Mouse (Mus musculus) limb, embryonic 12.5 days (tissue): ENCODE measurements at regions not wholly inside any gene's neighbourhood (a gene's known extent, or its start where the extent isn't known, plus 50 kb on each side); places are given as distances from the start of the nearest gene placed in this dataset.
A peak's percentile ranks its signal among the peaks of the same experiment; 100 is the strongest.
"Not testable (repeated sequence)": the region's sequence is repeated elsewhere in the genome, so short reads cannot be mapped to it uniquely, and the experiment has no call there.

ENCODE experiments used
- ATAC-seq: fragments of 200-750 bp; cut with Nextera tagmentation; 2 replicates; pipeline ENCODE4 v1.8.0; 2017; ENCODE audit warnings: low read depth, moderate TSS enrichment; ENCODE audit not compliant: insufficient number of reproducible peaks, insufficient read depth, low FRiP score, low TSS enrichment
- H3K27ac ChIP-seq: fragments of 300-500 bp; sonication (generic); 2 replicates; pipeline ENCODE4 v1.5.1; 2016; ENCODE audit warnings: mild to moderate bottlenecking, moderate library complexity
- H3K27me3 ChIP-seq: fragments of 300-500 bp; sonication (generic); 2 replicates; pipeline ENCODE4 v1.6.1; 2016; ENCODE audit warnings: mild to moderate bottlenecking, moderate library complexity
- H3K36me3 ChIP-seq: fragments of 300-500 bp; sonication (generic); 2 replicates; pipeline ENCODE4 v1.6.1; 2016; ENCODE audit warnings: mild to moderate bottlenecking, moderate library complexity
- H3K4me1 ChIP-seq: fragments of 300-500 bp; sonication (generic); replicated peaks from 2 replicates; pipeline ENCODE4 v1.6.1; 2016
- H3K4me2 ChIP-seq: fragments of 300-500 bp; sonication (generic); 2 replicates; pipeline ENCODE4 v1.6.1; 2016; ENCODE audit warnings: mild to moderate bottlenecking, moderate library complexity
- H3K4me3 ChIP-seq: fragments of 300-500 bp; sonication (generic); replicated peaks from 2 replicates; pipeline ENCODE4 v1.5.1; 2016; ENCODE audit warnings: mild to moderate bottlenecking
- H3K9ac ChIP-seq: fragments of 300-500 bp; sonication (generic); replicated peaks from 2 replicates; pipeline ENCODE4 v1.6.1; 2016; ENCODE audit warnings: mild to moderate bottlenecking, moderate library complexity
- H3K9me3 ChIP-seq: fragments of 300-500 bp; sonication (generic); 2 replicates; pipeline ENCODE4 v1.6.1; 2016; ENCODE audit warnings: mild to moderate bottlenecking, moderate library complexity
- WGBS: fragments of 180-500 bp; shearing (Covaris S2); methylation state at CpG from one replicate; pipeline ENCODE4 v1.1.7; 2016; 5-methylcytosine and 5-hydroxymethylcytosine counted together

- Histone ChIP-seq H3K27me3 (no peaks in the 10 kb centered on the region), H3K9ac (no peak overlapping the region), H3K4me1 (no peaks in the 10 kb centered on the region; the same call in 1 of the 2 replicates), H3K36me3 (no peaks in the 10 kb centered on the region), H3K4me3 (no peak overlapping the region), H3K27ac (no peak overlapping the region), H3K9me3 (no peaks in the 10 kb centered on the region), H3K4me2 (no peak overlapping the region)
- WGBS: 72% methylated on average over 4 of the region's 4 CpGs
- no peak for ATAC-seq
Observed at GRCm38 (mm10) chr3:79002173-79002848, 284.0 kb downstream of the Rapgef2 start.

DNA sequence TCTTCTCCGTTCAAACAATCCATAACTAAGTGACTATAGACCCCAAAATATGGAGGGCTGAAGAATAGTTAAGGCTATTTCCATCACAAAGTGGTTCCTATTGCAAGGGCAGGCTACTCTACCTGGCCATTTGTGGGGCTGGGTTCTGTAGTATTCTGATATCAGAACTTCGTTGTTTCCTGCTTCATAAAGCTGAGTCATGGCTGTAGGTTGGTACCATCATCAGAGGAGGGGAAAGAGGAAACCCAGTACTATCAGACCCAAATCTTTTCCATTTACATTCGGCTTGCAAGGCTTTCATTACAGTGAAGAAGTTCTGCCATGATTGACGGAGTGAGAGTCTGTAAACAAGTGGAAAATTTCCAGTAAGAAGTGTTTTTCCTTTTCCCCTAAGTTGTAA is 284.6 kb downstream of the Rapgef2 start:
- Histone ChIP-seq H3K9me3 (no peaks in the 10 kb centered on the region), H3K4me3 (no peak overlapping the region), H3K27ac (no peak overlapping the region), H3K9ac (no peak overlapping the region), H3K4me2 (no peak overlapping the region), H3K27me3 (no peaks in the 10 kb centered on the region), H3K4me1 (no peaks in the 10 kb centered on the region; the same call in 1 of the 2 replicates), H3K36me3 (no peaks in the 10 kb centered on the region)
- ATAC-seq: no peak
- WGBS: 88% methylated on average over 4 of the region's 4 CpGs

GRCm38 (mm10) chr3:79000293-79000692 is 286.0 kb downstream of the Rapgef2 start:
- H3K27me3 ChIP-seq: no peaks in the 10 kb centered on the region
- no peak overlapping the region for H3K9ac ChIP-seq
- H3K36me3 ChIP-seq: no peaks in the 10 kb centered on the region
- H3K4me3 ChIP-seq: no peak overlapping the region
- ATAC-seq: no peak
- WGBS: 80% methylated on average over 2 of the region's 2 CpGs
- no peaks in the 10 kb centered on the region for H3K9me3 ChIP-seq
- H3K4me1 ChIP-seq: no peaks in the 10 kb centered on the region; the same call in 1 of the 2 replicates
- H3K4me2 ChIP-seq: no peak overlapping the region
- H3K27ac ChIP-seq: no peak overlapping the region

- no peaks in the 10 kb centered on the region for H3K27me3 ChIP-seq
- no peaks in the 10 kb centered on the region for H3K36me3 ChIP-seq
- peak; percentile 56; the same call in 1 of the 2 replicates for ATAC-seq
- no peaks in the 10 kb centered on the region for H3K9me3 ChIP-seq
- no peak overlapping the region for H3K9ac ChIP-seq
- H3K4me2 ChIP-seq: no peak overlapping the region
- no peaks in the 10 kb centered on the region; the same call in 1 of the 2 replicates for H3K4me1 ChIP-seq
- no peak overlapping the region for H3K4me3 ChIP-seq
- 72% methylated on average over 3 of the region's 3 CpGs for WGBS
- H3K27ac ChIP-seq: no peak overlapping the region
Observed at GRCm38 (mm10) chr3:78999803-79000202, 286.5 kb downstream of the Rapgef2 start.

DNA sequence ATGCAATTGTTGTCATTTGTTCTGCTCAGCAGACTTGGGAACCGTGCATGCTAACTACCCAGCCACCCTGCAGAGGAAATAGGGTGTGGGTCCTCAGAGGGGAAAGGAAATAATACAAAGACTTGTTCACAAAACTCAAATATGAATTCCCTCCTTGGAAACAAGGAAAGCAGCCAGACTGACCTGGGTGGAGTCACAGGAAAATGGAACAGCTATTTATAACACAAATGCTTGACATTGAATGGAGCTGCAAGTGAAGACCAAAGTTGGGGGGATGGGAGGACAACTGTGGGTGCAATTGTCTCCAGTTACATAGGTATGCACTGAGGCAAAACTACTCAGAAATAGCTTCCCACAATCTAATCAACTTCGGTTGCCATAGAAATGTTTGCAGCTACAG is 298.2 kb downstream of the Rapgef2 start:
- whole genome bisulfite sequencing: 66% methylated on average over 2 of the region's 2 CpGs
- no peak overlapping the region for H3K9ac ChIP-seq
- ATAC-seq: no peak
- no peaks in the 10 kb centered on the region for H3K27me3 ChIP-seq
- H3K9me3 ChIP-seq: no peaks in the 10 kb centered on the region
- H3K27ac ChIP-seq: no peak overlapping the region
- H3K4me2 ChIP-seq: no peak overlapping the region
- H3K4me3 ChIP-seq: no peak overlapping the region
- no peaks in the 10 kb centered on the region for H3K4me1 ChIP-seq
- no peaks in the 10 kb centered on the region for H3K36me3 ChIP-seq

- WGBS: 76% methylated on average over 7 of the region's 7 CpGs
- Histone ChIP-seq H3K9me3 (no peaks in the 10 kb centered on the region), H3K4me2 (no peak overlapping the region), H3K27me3 (no peaks in the 10 kb centered on the region), H3K27ac (no peak overlapping the region), H3K4me1 (no peaks in the 10 kb centered on the region), H3K4me3 (no peak overlapping the region), H3K9ac (no peak overlapping the region), H3K36me3 (no peaks in the 10 kb centered on the region)
- no peak for ATAC-seq
Observed at GRCm38 (mm10) chr3:78986726-78987125, 299.6 kb downstream of the Rapgef2 start.

DNA sequence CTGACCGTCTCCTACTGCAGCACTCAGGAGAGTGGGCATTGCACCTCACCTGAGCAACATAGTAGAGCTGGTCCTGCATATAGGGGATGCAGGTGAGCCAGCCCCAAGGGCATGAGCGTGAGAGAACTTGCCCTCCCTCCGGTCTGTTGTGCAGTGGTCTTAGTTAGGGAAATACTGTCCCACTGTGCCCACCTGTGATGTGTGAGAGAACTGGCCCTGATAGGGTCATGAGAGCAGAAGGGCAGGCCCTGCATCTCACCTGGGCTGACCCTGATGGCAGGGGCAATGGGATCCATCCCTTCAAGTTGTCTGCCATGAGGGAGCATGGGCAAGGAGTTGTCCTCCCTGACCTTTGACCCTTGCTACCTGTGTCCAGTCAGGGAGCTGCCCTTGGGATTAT is 305.3 kb downstream of the Rapgef2 start:
- H3K36me3 ChIP-seq: no peaks in the 10 kb centered on the region
- no peak overlapping the region for H3K27ac ChIP-seq
- H3K4me2 ChIP-seq: no peak overlapping the region
- no peak overlapping the region for H3K4me3 ChIP-seq
- no peaks in the 10 kb centered on the region for H3K9me3 ChIP-seq
- 0 out of 2 replicates have a peak, but pooled peaks have one; percentile 31 for ATAC-seq
- WGBS: 79% methylated on average over 3 of the region's 3 CpGs
- no peak overlapping the region for H3K9ac ChIP-seq
- no peaks in the 10 kb centered on the region for H3K4me1 ChIP-seq
- H3K27me3 ChIP-seq: no peaks in the 10 kb centered on the region

DNA sequence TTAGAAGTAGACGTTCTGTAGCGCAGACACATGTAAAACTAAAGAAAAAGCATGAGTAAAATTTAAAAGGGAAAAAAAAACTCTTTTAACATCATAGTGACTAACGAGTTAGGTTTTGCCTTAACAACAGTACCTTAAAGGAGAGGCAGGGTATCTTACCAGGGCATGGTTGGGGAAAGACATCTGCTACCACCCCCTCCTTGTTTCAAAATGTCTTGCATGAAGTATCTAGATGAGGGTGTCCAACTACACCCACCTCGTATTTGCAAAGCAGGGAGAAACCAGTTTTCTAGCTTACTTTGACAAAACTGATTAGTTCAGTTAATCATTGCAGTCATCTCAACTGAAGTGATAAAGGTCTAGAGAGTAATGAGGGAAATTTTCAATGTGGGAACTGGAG is 307.5 kb downstream of the Rapgef2 start:
- ATAC-seq: no peak
- Histone ChIP-seq H3K36me3 (no peaks in the 10 kb centered on the region), H3K27me3 (no peaks in the 10 kb centered on the region), H3K9me3 (no peaks in the 10 kb centered on the region), H3K4me2 (no peak overlapping the region), H3K9ac (no peak overlapping the region), H3K4me1 (no peaks in the 10 kb centered on the region), H3K4me3 (no peak overlapping the region), H3K27ac (no peak overlapping the region)
- WGBS: 78% methylated on average over 4 of the region's 4 CpGs

DNA sequence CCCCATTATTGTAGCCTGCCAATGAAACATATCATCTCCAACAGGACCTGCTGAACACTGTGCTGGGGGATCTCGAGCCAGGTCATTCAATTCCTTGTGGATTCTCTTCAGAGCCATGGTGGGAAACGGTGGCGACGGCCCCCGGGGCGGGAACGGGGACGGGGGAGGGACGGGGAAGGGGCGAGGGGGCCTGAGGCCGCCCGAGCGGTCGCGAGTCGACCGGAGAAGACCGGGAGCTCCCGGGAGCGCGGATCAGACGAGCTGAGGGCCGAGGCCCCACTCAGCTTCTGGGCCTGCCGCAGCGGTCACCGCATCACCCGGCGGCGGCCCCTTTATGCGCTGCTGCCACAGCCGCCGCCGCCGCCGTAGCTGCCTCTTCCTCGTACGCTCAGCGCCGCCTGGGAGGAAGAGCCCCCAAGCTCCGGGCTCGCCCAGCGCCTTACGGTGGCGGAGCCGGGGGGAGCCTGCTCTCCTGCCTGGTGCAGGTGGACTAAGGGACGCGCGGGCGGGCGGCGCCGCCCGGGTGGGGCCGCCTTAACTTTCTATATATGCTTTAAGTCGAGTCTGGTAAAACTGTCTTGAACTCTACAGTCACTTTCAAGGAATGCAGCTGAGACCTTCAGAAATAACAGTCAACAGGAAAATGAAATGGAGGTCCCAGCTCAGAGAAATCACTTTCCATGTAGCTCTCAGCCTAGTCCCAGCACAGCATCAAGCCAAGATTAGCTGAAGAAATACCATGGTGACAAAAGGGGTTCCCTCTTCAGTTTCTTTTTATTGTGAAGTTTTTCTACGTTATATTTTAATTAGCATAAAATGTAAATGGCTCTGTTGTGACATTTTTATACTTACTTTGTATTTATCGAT is 319.4 kb downstream of the Rapgef2 start:
- H3K27me3 ChIP-seq, H3K27ac ChIP-seq, H3K36me3 ChIP-seq, H3K4me1 ChIP-seq, H3K9me3 ChIP-seq: not testable (repeated sequence)
- peak; percentile 68 for ATAC-seq
- Histone ChIP-seq H3K9ac (peak overlapping the region; percentile 57), H3K4me3 (peak overlapping the region; percentile 45), H3K4me2 (peak overlapping the region; percentile 65)
- WGBS: 4% methylated on average over 45 of the region's 57 CpGs

- Histone ChIP-seq H3K9ac (no peak overlapping the region), H3K4me3 (no peak overlapping the region), H3K27me3 (peaks cover 6% of the 10 kb centered on the region), H3K9me3 (no peaks in the 10 kb centered on the region), H3K36me3 (no peaks in the 10 kb centered on the region), H3K4me1 (no peaks in the 10 kb centered on the region), H3K4me2 (no peak overlapping the region), H3K27ac (peak overlapping the region; percentile 45; the same call in 1 of the 2 replicates)
- WGBS: 74% methylated on average over 9 of the region's 9 CpGs
- no peak for ATAC-seq
Observed at GRCm38 (mm10) chr3:78964231-78964858, 322.0 kb downstream of the Rapgef2 start.

- no peaks in the 10 kb centered on the region for H3K36me3 ChIP-seq
- H3K9ac ChIP-seq: no peak overlapping the region
- H3K4me2 ChIP-seq: no peak overlapping the region
- H3K27me3 ChIP-seq: no peaks in the 10 kb centered on the region
- H3K27ac ChIP-seq: no peak overlapping the region
- no peak for ATAC-seq
- no peak overlapping the region for H3K4me3 ChIP-seq
- no peaks in the 10 kb centered on the region for H3K9me3 ChIP-seq
- 20% methylated on average over 1 of the region's 1 CpGs for WGBS
- no peaks in the 10 kb centered on the region for H3K4me1 ChIP-seq
Observed at GRCm38 (mm10) chr3:78958781-78959180, 327.5 kb downstream of the Rapgef2 start.
